Mouse (Mus musculus) granulocyte monocyte progenitor cell, adult 5-6 weeks (primary cell): ENCODE results near the gene Aplp1. TPM values are rescaled to one million over a fixed set of nuclear protein-coding genes. Genes with fewer than 3 reads are reported as not detected.

ENCODE experiments used
- ATAC-seq: replicated peaks from 2 replicates; pipeline ENCODE4 v1.8.0; 2016; ENCODE audit warnings: mild to moderate bottlenecking, moderate TSS enrichment, inconsistent platforms; ENCODE audit not compliant: poor library complexity, severe bottlenecking
- total RNA-seq, 2 experiments: library from RNA; stranded (forward) in 1 of 2; stranded (reverse) in 1 of 2; fragments of 200-712, 200-1000 nt in 1 of 2; fragments of >200 nt in 1 of 2; fragmentation: Nextera tagmentation in 1 of 2; gene quantifications; 2 replicates each; pipeline ENCODE4 v1.2.3; 2014 to 2017

The Aplp1 gene
- total RNA-seq, 2 experiments from 2014 or later = not detected

- peak; percentile 54 for ATAC-seq
These were observed 31.7 kb downstream of the Aplp1 start, which contains the start of gene Tyrobp for GRCm38 (mm10) chr7:30413596-30413995. Gene Tyrobp, plus strand, starts transcription at chr7:30413760.

- ATAC-seq = peak; percentile 75
These were observed 32.6 kb downstream of the Aplp1 start for GRCm38 (mm10) chr7:30412735-30413147.

GRCm38 (mm10) chr7:30411023-30411422 is 34.3 kb downstream of the Aplp1 start:
- peak; percentile 49 for ATAC-seq

GRCm38 (mm10) chr7:30409789-30410188 is 35.5 kb downstream of the Aplp1 start:
- ATAC-seq = no peak

DNA sequence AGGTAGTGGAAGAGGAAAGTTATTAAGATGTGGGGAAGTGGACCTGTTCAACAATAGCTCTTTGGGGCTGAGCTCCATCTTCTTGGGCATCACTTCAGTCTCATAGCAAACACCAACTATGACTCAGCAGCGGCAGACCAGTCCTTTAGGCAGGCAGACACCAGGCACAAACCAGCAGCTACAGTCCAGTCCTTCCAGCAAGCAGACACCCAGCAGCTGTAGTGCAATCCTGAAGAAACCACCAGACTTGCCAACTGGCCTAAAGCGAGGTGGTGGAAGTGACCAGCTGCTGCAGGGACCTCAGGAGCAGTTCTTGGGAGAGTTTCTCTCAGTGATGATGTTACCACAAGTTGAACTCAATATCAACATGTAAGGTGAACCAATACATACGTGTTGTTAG is 36.7 kb downstream of the Aplp1 start:
- no peak for ATAC-seq

GRCm38 (mm10) chr7:30402343-30402742 is 43.0 kb downstream of the Aplp1 start:
- no peak for ATAC-seq

GRCm38 (mm10) chr7:30399671-30400070 is 45.7 kb downstream of the Aplp1 start:
- no peak for ATAC-seq

GRCm38 (mm10) chr7:30394871-30395270 is 50.5 kb downstream of the Aplp1 start:
- 0 out of 2 replicates have a peak, but pooled peaks have one; percentile 31 for ATAC-seq

DNA sequence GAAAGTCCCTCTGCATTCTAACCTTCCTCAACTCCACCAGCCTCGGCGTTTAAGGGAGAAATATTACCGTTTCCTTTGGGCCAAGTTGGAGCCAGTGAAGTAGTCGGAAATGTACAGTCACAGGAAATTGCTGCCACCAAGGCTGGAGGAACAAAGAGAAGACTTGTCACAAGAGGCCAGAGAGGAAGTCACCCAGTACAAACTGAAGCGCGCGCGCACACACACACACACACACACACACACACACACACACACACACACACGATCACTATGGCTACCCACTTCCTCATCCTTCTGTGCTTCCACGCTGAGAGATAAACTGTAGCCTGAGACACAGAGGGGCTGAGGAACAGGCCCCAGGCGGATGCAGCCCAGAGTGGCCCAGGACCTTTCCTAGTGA is 51.0 kb downstream of the Aplp1 start:
- peak; percentile 93 for ATAC-seq

GRCm38 (mm10) chr7:30393631-30394030 is 51.7 kb downstream of the Aplp1 start:
- ATAC-seq = no peak

- peak; percentile 21; the same call in 1 of the 2 replicates for ATAC-seq
These were observed 52.4 kb downstream of the Aplp1 start for GRCm38 (mm10) chr7:30392746-30393520.

Other genes starting within 250 kb of the Aplp1 start
Only the 30 nearest of the 34 such genes appear.
- 113 and 115 TPM in 2 replicates for gene Tbcb, start 213.3 kb downstream of the Aplp1 start, total RNA-seq (2014; fragmentation: Nextera tagmentation)
- gene Tbcb, start 213.3 kb downstream of the Aplp1 start, total RNA-seq (2017) = 48.2 and 53.7 TPM in 2 replicates
- gene Ovol3, start 209.8 kb downstream of the Aplp1 start, total RNA-seq (2014; fragmentation: Nextera tagmentation) = not detected in 2 replicates
- not detected in 2 replicates for gene Ovol3, start 209.8 kb downstream of the Aplp1 start, total RNA-seq (2017)
- not detected in 2 replicates for gene Thap8, start 165.4 kb downstream of the Aplp1 start, total RNA-seq (2014; fragmentation: Nextera tagmentation)
- 0.57 TPM in 1 of 2 replicates, not detected in the other for gene Thap8, start 165.4 kb downstream of the Aplp1 start, total RNA-seq (2017)
- 21.6 and 29.4 TPM in 2 replicates for gene Wdr62, start 165.1 kb downstream of the Aplp1 start, total RNA-seq (2014; fragmentation: Nextera tagmentation)
- gene Wdr62, start 165.1 kb downstream of the Aplp1 start, total RNA-seq (2017) = 4.0 and 5.8 TPM in 2 replicates
- gene Clip3, start 153.8 kb downstream of the Aplp1 start, total RNA-seq (2014; fragmentation: Nextera tagmentation) = not detected in 2 replicates
- not detected in 2 replicates for gene Clip3, start 153.8 kb downstream of the Aplp1 start, total RNA-seq (2017)
- 32.6 and 33.3 TPM in 2 replicates for gene Alkbh6, start 136.8 kb downstream of the Aplp1 start, total RNA-seq (2014; fragmentation: Nextera tagmentation)
- 30.1 and 35.5 TPM in 2 replicates for gene Alkbh6, start 136.8 kb downstream of the Aplp1 start, total RNA-seq (2017)
- gene Syne4, start 130.7 kb downstream of the Aplp1 start, total RNA-seq (2014; fragmentation: Nextera tagmentation) = 6.3 and 8.7 TPM in 2 replicates
- 0.99 TPM in 1 of 2 replicates, not detected in the other for gene Syne4, start 130.7 kb downstream of the Aplp1 start, total RNA-seq (2017)
- 0.60 TPM in 1 of 2 replicates, not detected in the other for gene E130208F15Rik, start 123.8 kb downstream of the Aplp1 start, total RNA-seq (2014; fragmentation: Nextera tagmentation)
- 1.6 and 2.5 TPM in 2 replicates for gene E130208F15Rik, start 123.8 kb downstream of the Aplp1 start, total RNA-seq (2017)
- 10.5 and 11.8 TPM in 2 replicates for gene Sdhaf1, start 121.6 kb downstream of the Aplp1 start, total RNA-seq (2014; fragmentation: Nextera tagmentation)
- 7.8 and 12.9 TPM in 2 replicates for gene Sdhaf1, start 121.6 kb downstream of the Aplp1 start, total RNA-seq (2017)
- not detected in 2 replicates for gene Lrfn3, start 82.8 kb downstream of the Aplp1 start, total RNA-seq (2014; fragmentation: Nextera tagmentation)
- gene Lrfn3, start 82.8 kb downstream of the Aplp1 start, total RNA-seq (2017) = not detected in 2 replicates
- 665 and 703 TPM in 2 replicates for gene Tyrobp, start 31.8 kb downstream of the Aplp1 start, total RNA-seq (2014; fragmentation: Nextera tagmentation)
- 270 and 287 TPM in 2 replicates for gene Tyrobp, start 31.8 kb downstream of the Aplp1 start, total RNA-seq (2017)
- 64.6 and 70.7 TPM in 2 replicates for gene Hcst, start 25.7 kb downstream of the Aplp1 start, total RNA-seq (2014; fragmentation: Nextera tagmentation)
- gene Hcst, start 25.7 kb downstream of the Aplp1 start, total RNA-seq (2017) = 9.0 and 31.6 TPM in 2 replicates
- gene Nfkbid, start 23.8 kb downstream of the Aplp1 start, total RNA-seq (2014; fragmentation: Nextera tagmentation) = 16.0 and 16.3 TPM in 2 replicates
- gene Nfkbid, start 23.8 kb downstream of the Aplp1 start, total RNA-seq (2017) = 6.8 and 15.1 TPM in 2 replicates
- not detected in 2 replicates for gene Kirrel2, start 12.2 kb upstream of the Aplp1 start, total RNA-seq (2014; fragmentation: Nextera tagmentation)
- not detected in 2 replicates for gene Kirrel2, start 12.2 kb upstream of the Aplp1 start, total RNA-seq (2017)
- gene Nphs1, start 12.8 kb upstream of the Aplp1 start, total RNA-seq (2014; fragmentation: Nextera tagmentation) = not detected in 2 replicates
- 0.56 and 0.57 TPM in 2 replicates for gene Nphs1, start 12.8 kb upstream of the Aplp1 start, total RNA-seq (2017)
- gene Prodh2, start 48.1 kb upstream of the Aplp1 start, total RNA-seq (2014; fragmentation: Nextera tagmentation) = 2.2 TPM in 1 of 2 replicates, not detected in the other
- gene Prodh2, start 48.1 kb upstream of the Aplp1 start, total RNA-seq (2017) = not detected in 2 replicates
- 7.0 and 8.6 TPM in 2 replicates for gene Arhgap33, start 89.5 kb upstream of the Aplp1 start, total RNA-seq (2014; fragmentation: Nextera tagmentation)
- gene Arhgap33, start 89.5 kb upstream of the Aplp1 start, total RNA-seq (2017) = 3.7 and 3.8 TPM in 2 replicates
- 3.8 and 14.9 TPM in 2 replicates for gene Hspb6, start 106.6 kb upstream of the Aplp1 start, total RNA-seq (2014; fragmentation: Nextera tagmentation)
- gene Hspb6, start 106.6 kb upstream of the Aplp1 start, total RNA-seq (2017) = 3.6 and 3.9 TPM in 2 replicates
- gene Proser3, start 106.8 kb upstream of the Aplp1 start, total RNA-seq (2014; fragmentation: Nextera tagmentation) = 7.3 and 15.8 TPM in 2 replicates
- gene Proser3, start 106.8 kb upstream of the Aplp1 start, total RNA-seq (2017) = 2.8 and 9.2 TPM in 2 replicates
- gene Lin37, start 114.3 kb upstream of the Aplp1 start, total RNA-seq (2014; fragmentation: Nextera tagmentation) = 45.4 and 96.9 TPM in 2 replicates
- gene Lin37, start 114.3 kb upstream of the Aplp1 start, total RNA-seq (2017) = 23.5 and 25.3 TPM in 2 replicates
- 26.3 and 38.5 TPM in 2 replicates for gene U2af1l4, start 117.8 kb upstream of the Aplp1 start, total RNA-seq (2014; fragmentation: Nextera tagmentation)
- 58.6 and 87.2 TPM in 2 replicates for gene U2af1l4, start 117.8 kb upstream of the Aplp1 start, total RNA-seq (2017)
- gene Gm49396, start 117.8 kb upstream of the Aplp1 start, total RNA-seq (2014; fragmentation: Nextera tagmentation) = 5.2 and 12.5 TPM in 2 replicates
- gene Gm49396, start 117.8 kb upstream of the Aplp1 start, total RNA-seq (2017) = 5.1 and 6.3 TPM in 2 replicates
- 218 and 221 TPM in 2 replicates for gene Psenen, start 118.1 kb upstream of the Aplp1 start, total RNA-seq (2014; fragmentation: Nextera tagmentation)
- 156 and 184 TPM in 2 replicates for gene Psenen, start 118.1 kb upstream of the Aplp1 start, total RNA-seq (2017)
- gene Igflr1, start 119.9 kb upstream of the Aplp1 start, total RNA-seq (2014; fragmentation: Nextera tagmentation) = 4.9 and 10.6 TPM in 2 replicates
- gene Igflr1, start 119.9 kb upstream of the Aplp1 start, total RNA-seq (2017) = 0.34 TPM in 1 of 2 replicates, not detected in the other
- gene Kmt2b, start 143.2 kb upstream of the Aplp1 start, total RNA-seq (2014; fragmentation: Nextera tagmentation) = 48.1 and 64.3 TPM in 2 replicates
- gene Kmt2b, start 143.2 kb upstream of the Aplp1 start, total RNA-seq (2017) = 5.9 and 9.5 TPM in 2 replicates
- gene Zbtb32, start 153.4 kb upstream of the Aplp1 start, total RNA-seq (2014; fragmentation: Nextera tagmentation) = not detected in 2 replicates
- gene Zbtb32, start 153.4 kb upstream of the Aplp1 start, total RNA-seq (2017) = not detected in 2 replicates
- gene Upk1a, start 167.3 kb upstream of the Aplp1 start, total RNA-seq (2014; fragmentation: Nextera tagmentation) = 3.4 TPM in 1 of 2 replicates, not detected in the other
- gene Upk1a, start 167.3 kb upstream of the Aplp1 start, total RNA-seq (2017) = not detected in 2 replicates
- gene Cox6b1, start 180.6 kb upstream of the Aplp1 start, total RNA-seq (2014; fragmentation: Nextera tagmentation) = 436 and 560 TPM in 2 replicates
- 470 and 484 TPM in 2 replicates for gene Cox6b1, start 180.6 kb upstream of the Aplp1 start, total RNA-seq (2017)
- not detected in 2 replicates for gene Etv2, start 190.3 kb upstream of the Aplp1 start, total RNA-seq (2014; fragmentation: Nextera tagmentation)
- gene Etv2, start 190.3 kb upstream of the Aplp1 start, total RNA-seq (2017) = not detected in 2 replicates
- 45.7 and 57.1 TPM in 2 replicates for gene Rbm42, start 204.8 kb upstream of the Aplp1 start, total RNA-seq (2014; fragmentation: Nextera tagmentation)
- gene Rbm42, start 204.8 kb upstream of the Aplp1 start, total RNA-seq (2017) = 38.3 and 48.0 TPM in 2 replicates